Mouse (Mus musculus) hindbrain, embryonic 13.5 days (tissue): ENCODE measurements at regions not wholly inside any gene's neighbourhood (a gene's known extent, or its start where the extent isn't known, plus 50 kb on each side); places are given as distances from the start of the nearest gene placed in this dataset.

ENCODE experiments used
- ATAC-seq: fragments of 200-750 bp; cut with Nextera tagmentation; 2 replicates; pipeline ENCODE4 v1.8.0; 2017; ENCODE audit warnings: moderate TSS enrichment; ENCODE audit not compliant: low FRiP score
- H3K27ac ChIP-seq: fragments of 300-500 bp; sonication (generic); 2 replicates; pipeline ENCODE4 v1.5.1; 2015; ENCODE audit warnings: inconsistent platforms, mild to moderate bottlenecking, moderate library complexity
- H3K27me3 ChIP-seq: fragments of 300-500 bp; sonication (generic); 2 replicates; pipeline ENCODE4 v1.6.1; 2015; ENCODE audit warnings: mild to moderate bottlenecking, inconsistent platforms
- H3K36me3 ChIP-seq: fragments of 300-500 bp; sonication (generic); 2 replicates; pipeline ENCODE4 v1.6.1; 2015; ENCODE audit warnings: mild to moderate bottlenecking, inconsistent platforms
- H3K4me1 ChIP-seq: fragments of 300-500 bp; sonication (generic); replicated peaks from 2 replicates; pipeline ENCODE4 v1.6.1; 2015; ENCODE audit warnings: inconsistent platforms
- H3K4me2 ChIP-seq: fragments of 300-500 bp; sonication (generic); 2 replicates; pipeline ENCODE4 v1.6.1; 2015; ENCODE audit warnings: inconsistent platforms, mild to moderate bottlenecking, moderate library complexity
- H3K4me3 ChIP-seq: fragments of 300-500 bp; sonication (generic); 2 replicates; pipeline ENCODE4 v1.5.1; 2015; ENCODE audit warnings: mild to moderate bottlenecking, inconsistent platforms
- H3K9ac ChIP-seq: fragments of 300-500 bp; sonication (generic); 2 replicates; pipeline ENCODE4 v1.6.1; 2015; ENCODE audit warnings: mild to moderate bottlenecking, inconsistent platforms
- H3K9me3 ChIP-seq: fragments of 300-500 bp; sonication (generic); 2 replicates; pipeline ENCODE4 v1.6.1; 2016; ENCODE audit warnings: inconsistent platforms
- WGBS: fragments of 180-500 bp; shearing (Covaris S2); methylation state at CpG from one replicate; pipeline ENCODE4 v1.1.7; 2015; 5-methylcytosine and 5-hydroxymethylcytosine counted together

DNA sequence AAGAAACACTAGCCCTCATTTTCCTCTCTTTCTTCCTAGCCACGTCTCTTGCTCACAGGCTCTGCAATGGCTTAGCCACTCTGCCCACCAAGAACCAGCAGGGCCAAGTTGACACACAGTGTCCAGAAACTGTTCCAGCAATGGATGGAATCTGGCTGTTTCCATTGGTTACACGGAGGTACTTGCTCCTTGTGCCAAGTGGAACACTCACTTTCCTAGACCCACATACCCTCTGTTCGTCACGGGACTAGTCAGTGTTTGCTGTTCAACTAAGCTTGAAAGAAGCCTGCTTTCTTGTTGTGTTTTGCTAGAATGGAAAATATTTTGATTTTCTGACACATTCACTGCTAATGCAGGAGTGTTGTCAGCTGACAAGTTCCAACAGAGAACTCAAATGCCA, 575.7 kb upstream of the Gulo start:
- no peak overlapping the region for H3K4me3 ChIP-seq
- H3K9ac ChIP-seq: no peak overlapping the region
- no peaks in the 10 kb centered on the region for H3K4me1 ChIP-seq
- no peaks in the 10 kb centered on the region for H3K36me3 ChIP-seq
- no peaks in the 10 kb centered on the region for H3K9me3 ChIP-seq
- no peaks in the 10 kb centered on the region for H3K27me3 ChIP-seq
- ATAC-seq: no peak
- H3K27ac ChIP-seq: no peak overlapping the region
- WGBS: 84% methylated on average over 4 of the region's 4 CpGs
- no peak overlapping the region for H3K4me2 ChIP-seq

DNA sequence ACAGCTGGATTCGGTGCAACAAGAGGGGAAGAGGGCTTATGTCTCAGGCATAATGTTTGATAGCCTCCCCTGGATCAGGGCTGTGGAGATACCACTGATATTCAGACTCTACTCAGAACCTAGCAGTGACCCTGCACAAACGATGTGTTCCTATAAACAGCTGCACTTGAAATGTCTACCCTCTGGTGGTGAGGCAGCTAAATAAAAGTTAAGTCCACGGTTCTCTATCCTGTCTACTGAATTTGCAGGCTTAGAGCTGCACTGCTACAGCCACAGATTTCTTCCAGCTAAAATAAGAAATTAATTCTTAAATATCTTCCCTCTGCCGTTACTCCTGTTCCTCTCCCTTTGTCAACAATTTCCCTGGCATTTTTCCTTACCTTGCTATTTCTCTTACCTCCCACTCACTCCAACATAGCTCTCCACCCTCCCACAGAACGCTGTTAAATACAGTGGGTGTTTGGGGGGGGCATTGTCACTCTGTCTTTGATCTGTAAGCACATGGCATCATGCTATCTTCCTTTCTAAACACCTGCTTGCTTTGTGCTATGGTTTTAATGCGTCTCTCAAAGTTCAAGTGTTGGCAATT, 571.0 kb upstream of the Gulo start:
- H3K27ac ChIP-seq: no peak overlapping the region
- H3K9me3 ChIP-seq: no peaks in the 10 kb centered on the region
- no peak overlapping the region for H3K4me2 ChIP-seq
- no peak overlapping the region for H3K9ac ChIP-seq
- no peaks in the 10 kb centered on the region for H3K27me3 ChIP-seq
- H3K4me3 ChIP-seq: no peak overlapping the region
- 79% methylated on average over 6 of the region's 6 CpGs for WGBS
- ATAC-seq: no peak
- H3K36me3 ChIP-seq: no peaks in the 10 kb centered on the region
- H3K4me1 ChIP-seq: no peaks in the 10 kb centered on the region

DNA sequence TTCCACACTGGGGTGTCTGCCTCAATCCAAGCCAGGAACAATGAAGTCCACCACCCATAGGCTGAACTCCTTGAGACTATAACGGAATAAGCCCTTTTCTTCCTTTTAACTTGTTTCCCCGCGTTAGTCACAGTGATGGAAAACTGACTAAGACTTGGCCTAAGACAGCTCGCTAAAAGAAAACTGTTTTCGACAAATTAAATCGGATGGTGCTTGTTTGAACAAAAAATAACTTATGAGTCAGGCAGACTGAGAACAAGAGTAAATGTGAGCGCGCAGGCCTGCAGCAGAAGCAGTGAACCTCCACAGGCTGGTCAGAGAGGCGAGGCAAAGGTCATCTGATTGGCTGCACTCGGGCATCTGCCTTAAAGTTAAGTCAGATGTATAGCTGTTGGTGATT, 557.6 kb upstream of the Gulo start:
- H3K27me3 ChIP-seq: no peaks in the 10 kb centered on the region
- H3K9ac ChIP-seq: no peak overlapping the region
- no peak overlapping the region for H3K4me2 ChIP-seq
- no peak overlapping the region for H3K27ac ChIP-seq
- 81% methylated on average over 10 of the region's 10 CpGs for WGBS
- H3K4me1 ChIP-seq: no peaks in the 10 kb centered on the region
- H3K4me3 ChIP-seq: no peak overlapping the region
- no peaks in the 10 kb centered on the region for H3K36me3 ChIP-seq
- no peaks in the 10 kb centered on the region for H3K9me3 ChIP-seq
- no peak for ATAC-seq

DNA sequence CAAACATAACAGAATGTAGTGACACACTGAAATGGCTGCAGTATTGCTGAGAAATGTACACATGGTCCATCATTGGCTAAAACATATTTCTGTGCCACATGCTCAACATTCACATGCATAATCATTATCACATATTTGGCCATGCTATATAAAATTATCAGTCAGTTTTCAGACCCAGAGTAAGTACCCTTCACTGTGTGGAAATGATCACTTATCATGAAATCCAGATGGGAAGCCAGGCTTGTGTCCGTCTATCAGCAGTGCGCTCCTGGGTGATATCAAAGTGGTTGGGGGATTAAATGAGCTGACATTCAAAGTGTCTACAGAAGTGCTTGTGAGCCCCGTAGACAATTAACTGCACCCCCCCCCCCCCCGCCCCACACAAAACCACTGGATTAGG, 553.7 kb upstream of the Gulo start:
- 76% methylated on average over 4 of the region's 4 CpGs for WGBS
- no peak overlapping the region for H3K27ac ChIP-seq
- no peak for ATAC-seq

DNA sequence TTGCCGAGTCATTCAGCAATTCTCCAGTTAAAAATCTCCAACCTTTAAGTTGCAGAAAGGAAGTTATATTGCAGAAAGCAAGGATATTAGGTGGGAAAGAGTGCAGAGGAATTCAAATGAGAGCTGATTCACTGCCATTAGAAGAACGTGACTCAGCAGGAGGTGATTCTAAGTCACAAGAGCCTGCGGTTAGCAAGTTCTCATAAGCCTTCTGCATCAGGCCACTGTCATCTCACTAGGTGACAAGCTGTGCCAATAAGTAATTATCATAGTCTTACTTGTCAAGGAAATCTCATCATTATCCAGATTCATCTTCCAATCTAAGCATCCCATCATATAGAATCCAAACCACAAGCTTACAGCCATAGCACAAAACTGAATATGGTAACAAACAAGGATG, 552.7 kb upstream of the Gulo start:
- ATAC-seq: no peak
- H3K27me3 ChIP-seq: no peaks in the 10 kb centered on the region
- 65% methylated on average over 3 of the region's 3 CpGs for WGBS
- H3K4me2 ChIP-seq: no peak overlapping the region
- no peaks in the 10 kb centered on the region for H3K4me1 ChIP-seq
- no peak overlapping the region for H3K4me3 ChIP-seq
- H3K9me3 ChIP-seq: no peaks in the 10 kb centered on the region
- H3K36me3 ChIP-seq: no peaks in the 10 kb centered on the region
- no peak overlapping the region; the same call in 1 of the 2 replicates for H3K27ac ChIP-seq
- no peak overlapping the region for H3K9ac ChIP-seq

More for the DNA sequence above, 553.7 kb upstream of the Gulo start:
- no peaks in the 10 kb centered on the region for H3K9me3 ChIP-seq
- no peak overlapping the region for H3K4me3 ChIP-seq
- H3K4me2 ChIP-seq: no peak overlapping the region
- no peaks in the 10 kb centered on the region for H3K4me1 ChIP-seq
- no peaks in the 10 kb centered on the region for H3K36me3 ChIP-seq
- no peaks in the 10 kb centered on the region for H3K27me3 ChIP-seq
- H3K9ac ChIP-seq: no peak overlapping the region

DNA sequence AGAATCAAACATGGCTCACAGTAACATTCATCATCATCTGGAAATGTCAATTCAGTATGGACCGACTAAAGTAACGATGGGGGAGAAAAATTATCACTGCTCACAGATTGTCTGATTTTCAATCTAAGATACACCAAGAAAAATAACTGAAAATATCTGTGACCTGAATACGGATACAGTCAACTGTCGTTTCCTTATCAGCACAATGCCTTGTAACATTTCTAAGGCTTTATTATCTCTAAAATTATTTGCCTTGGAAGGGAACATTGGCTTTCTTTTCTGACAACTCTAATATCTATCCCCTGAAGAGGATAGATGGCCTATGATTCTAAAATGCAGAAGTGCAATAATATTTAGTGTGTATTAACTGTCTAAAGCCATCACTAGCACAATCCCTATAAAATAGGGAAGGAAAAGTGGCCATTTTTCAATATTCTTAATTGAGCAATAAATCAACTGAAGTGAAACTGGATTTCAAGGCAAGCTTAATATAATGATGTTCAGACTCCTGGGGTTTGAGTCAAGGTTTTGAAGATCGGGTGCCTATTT, 552.1 kb upstream of the Gulo start:
- ATAC-seq: no peak
- Histone ChIP-seq H3K9me3 (no peaks in the 10 kb centered on the region), H3K4me2 (no peak overlapping the region), H3K36me3 (no peaks in the 10 kb centered on the region), H3K27me3 (no peaks in the 10 kb centered on the region), H3K27ac (no peak overlapping the region), H3K4me1 (no peaks in the 10 kb centered on the region), H3K9ac (no peak overlapping the region), H3K4me3 (no peak overlapping the region)
- WGBS: 76% methylated on average over 5 of the region's 5 CpGs

DNA sequence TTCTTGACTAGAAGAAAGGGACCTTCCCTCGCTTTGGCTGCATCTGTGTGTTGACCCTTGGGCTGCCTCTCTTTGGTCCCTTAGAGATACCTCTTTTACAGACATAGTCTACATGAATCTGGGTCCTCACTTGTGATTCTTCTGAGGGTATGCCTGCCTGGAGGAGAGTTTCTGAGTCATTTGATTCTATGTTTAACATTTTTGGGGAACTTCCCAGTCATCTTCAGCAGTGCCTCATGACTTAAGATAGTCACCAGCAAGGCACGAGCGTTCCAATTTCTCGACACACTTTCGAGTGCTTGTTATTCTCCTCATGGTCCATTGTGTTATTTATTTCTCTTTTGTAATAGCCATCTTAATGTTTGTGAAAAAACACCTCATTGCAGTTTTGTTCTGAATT, 549.4 kb upstream of the Gulo start:
- H3K4me1 ChIP-seq: no peaks in the 10 kb centered on the region
- H3K4me3 ChIP-seq: no peak overlapping the region
- H3K27me3 ChIP-seq: no peaks in the 10 kb centered on the region
- WGBS: 91% methylated on average over 5 of the region's 5 CpGs
- no peaks in the 10 kb centered on the region for H3K9me3 ChIP-seq
- no peak overlapping the region for H3K4me2 ChIP-seq
- H3K36me3 ChIP-seq: no peaks in the 10 kb centered on the region
- no peak for ATAC-seq
- no peak overlapping the region for H3K27ac ChIP-seq
- H3K9ac ChIP-seq: no peak overlapping the region

DNA sequence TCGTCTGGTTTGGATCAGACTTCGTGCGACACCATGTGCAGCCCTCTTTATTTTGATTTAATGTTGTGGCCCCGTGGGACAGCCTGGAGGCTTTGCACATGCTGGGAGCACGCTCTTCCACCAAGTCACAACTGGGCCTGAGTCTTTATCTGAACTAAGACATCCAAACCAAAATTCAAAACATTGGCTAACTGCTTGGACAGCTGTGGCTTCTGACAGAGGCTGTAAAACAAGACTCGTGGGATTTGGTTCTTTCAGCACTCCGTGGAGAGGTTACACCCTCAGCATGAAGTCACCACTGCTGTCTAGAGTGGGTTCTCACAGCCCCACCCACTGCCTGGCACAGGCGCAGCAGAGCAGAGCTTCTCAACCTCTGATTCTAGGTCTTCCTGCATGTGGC, 548.6 kb upstream of the Gulo start:
- Histone ChIP-seq H3K4me3 (no peak overlapping the region), H3K4me2 (no peak overlapping the region), H3K27ac (no peak overlapping the region), H3K9ac (no peak overlapping the region), H3K36me3 (no peaks in the 10 kb centered on the region), H3K9me3 (no peaks in the 10 kb centered on the region), H3K4me1 (no peaks in the 10 kb centered on the region), H3K27me3 (no peaks in the 10 kb centered on the region)
- WGBS: 76% methylated on average over 8 of the region's 8 CpGs
- ATAC-seq: no peak

DNA sequence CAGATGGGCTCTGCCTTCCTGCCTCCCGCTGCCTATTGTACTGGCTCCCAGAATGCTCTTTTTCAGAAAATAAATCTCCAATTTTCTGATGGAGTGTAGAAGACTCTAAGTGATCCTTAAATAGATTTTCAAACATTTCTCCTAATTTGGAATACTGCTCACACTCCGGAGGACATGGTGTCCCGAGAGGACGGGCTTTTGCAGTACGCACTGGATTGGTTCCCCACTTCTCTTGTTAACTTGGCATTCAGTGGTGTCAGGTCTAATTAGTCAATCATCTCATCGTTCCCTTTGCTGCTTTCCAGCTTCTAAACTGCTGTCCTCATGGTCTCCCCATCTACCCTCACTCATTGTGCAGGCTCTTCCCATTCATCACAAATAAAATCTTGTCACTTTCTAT, 529.5 kb upstream of the Gulo start:
- no peaks in the 10 kb centered on the region for H3K4me1 ChIP-seq
- H3K27ac ChIP-seq: no peak overlapping the region
- no peak overlapping the region for H3K4me2 ChIP-seq
- H3K27me3 ChIP-seq: no peaks in the 10 kb centered on the region
- 80% methylated on average over 6 of the region's 6 CpGs for WGBS
- H3K9me3 ChIP-seq: no peaks in the 10 kb centered on the region
- ATAC-seq: no peak
- no peaks in the 10 kb centered on the region for H3K36me3 ChIP-seq
- H3K4me3 ChIP-seq: no peak overlapping the region
- no peak overlapping the region for H3K9ac ChIP-seq

DNA sequence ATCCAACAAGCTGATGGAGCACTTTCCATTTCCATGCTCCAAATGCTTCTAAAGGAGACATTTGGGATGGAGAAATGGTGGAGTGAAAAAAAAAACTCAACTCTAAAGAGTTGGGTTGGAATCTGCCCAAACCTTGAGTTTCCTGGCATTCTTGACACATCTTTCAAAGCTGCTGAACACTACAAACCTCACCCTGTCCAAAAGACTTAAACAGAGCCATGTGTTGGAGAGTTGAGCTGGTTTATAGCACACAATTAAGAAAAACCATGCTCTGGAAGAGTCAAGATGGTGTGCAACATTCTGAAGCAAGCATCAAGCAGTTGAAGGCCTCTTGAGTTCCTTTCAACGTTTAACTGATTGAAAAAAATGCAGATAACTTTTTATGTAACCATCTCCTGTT, 525.7 kb upstream of the Gulo start:
- Histone ChIP-seq H3K4me2 (no peak overlapping the region), H3K27me3 (no peaks in the 10 kb centered on the region), H3K27ac (no peak overlapping the region), H3K9me3 (no peaks in the 10 kb centered on the region), H3K36me3 (no peaks in the 10 kb centered on the region), H3K4me3 (no peak overlapping the region), H3K4me1 (no peaks in the 10 kb centered on the region), H3K9ac (no peak overlapping the region)
- 44% methylated on average over 1 of the region's 1 CpGs for WGBS
- ATAC-seq: no peak

DNA sequence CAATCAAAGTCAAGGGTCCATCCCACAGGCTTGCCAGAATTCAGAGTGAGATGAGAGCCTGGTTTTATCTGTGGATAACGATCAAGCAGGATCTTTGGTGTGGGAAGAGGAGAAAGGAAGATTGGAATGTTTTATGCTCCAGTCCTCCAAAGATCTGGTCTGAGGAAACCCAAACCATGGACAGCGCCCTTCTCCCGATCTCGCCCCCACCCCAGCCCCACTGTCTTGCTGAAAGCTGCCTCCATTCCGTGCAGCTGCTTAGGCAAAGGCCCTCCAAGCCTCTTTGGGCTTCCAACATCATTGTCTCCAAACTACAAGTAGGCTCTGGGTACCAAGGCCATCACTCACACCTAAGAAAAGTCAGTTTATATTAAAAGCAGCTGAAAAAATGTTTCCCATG, 519.1 kb upstream of the Gulo start:
- 56% methylated on average over 5 of the region's 5 CpGs for WGBS
- H3K27me3 ChIP-seq: no peaks in the 10 kb centered on the region
- no peaks in the 10 kb centered on the region for H3K9me3 ChIP-seq
- no peak overlapping the region for H3K4me3 ChIP-seq
- no peaks in the 10 kb centered on the region for H3K36me3 ChIP-seq
- ATAC-seq: no peak
- no peak overlapping the region for H3K27ac ChIP-seq
- H3K4me2 ChIP-seq: no peak overlapping the region
- peaks cover under 1% of the 10 kb centered on the region; the same call in 1 of the 2 replicates for H3K4me1 ChIP-seq
- no peak overlapping the region for H3K9ac ChIP-seq

DNA sequence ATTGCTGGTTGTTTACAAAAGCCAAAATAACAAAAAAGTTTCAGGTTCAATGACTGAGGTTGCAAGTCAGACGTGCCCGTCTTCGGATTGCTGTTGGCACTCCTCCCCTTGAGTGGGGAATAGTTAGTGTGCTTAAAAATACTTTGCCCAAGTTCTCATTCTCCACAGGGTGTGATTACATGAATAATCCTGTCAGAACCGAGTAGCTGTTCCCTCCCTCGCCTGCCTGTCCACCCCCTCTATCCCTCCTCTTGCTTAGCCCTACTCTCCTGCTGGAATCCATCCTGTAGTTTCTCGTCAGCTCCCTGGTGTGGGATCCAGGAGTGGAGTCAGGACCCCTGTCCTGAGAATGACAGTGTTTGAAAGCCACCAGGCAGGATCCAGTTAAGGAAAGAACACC, 518.1 kb upstream of the Gulo start:
- H3K9ac ChIP-seq: no peak overlapping the region
- no peak overlapping the region for H3K4me2 ChIP-seq
- H3K4me3 ChIP-seq: no peak overlapping the region
- peaks cover 11% of the 10 kb centered on the region for H3K4me1 ChIP-seq
- H3K36me3 ChIP-seq: no peaks in the 10 kb centered on the region
- H3K27ac ChIP-seq: no peak overlapping the region
- no peaks in the 10 kb centered on the region for H3K9me3 ChIP-seq
- WGBS: 77% methylated on average over 6 of the region's 6 CpGs
- no peak for ATAC-seq
- H3K27me3 ChIP-seq: no peaks in the 10 kb centered on the region

DNA sequence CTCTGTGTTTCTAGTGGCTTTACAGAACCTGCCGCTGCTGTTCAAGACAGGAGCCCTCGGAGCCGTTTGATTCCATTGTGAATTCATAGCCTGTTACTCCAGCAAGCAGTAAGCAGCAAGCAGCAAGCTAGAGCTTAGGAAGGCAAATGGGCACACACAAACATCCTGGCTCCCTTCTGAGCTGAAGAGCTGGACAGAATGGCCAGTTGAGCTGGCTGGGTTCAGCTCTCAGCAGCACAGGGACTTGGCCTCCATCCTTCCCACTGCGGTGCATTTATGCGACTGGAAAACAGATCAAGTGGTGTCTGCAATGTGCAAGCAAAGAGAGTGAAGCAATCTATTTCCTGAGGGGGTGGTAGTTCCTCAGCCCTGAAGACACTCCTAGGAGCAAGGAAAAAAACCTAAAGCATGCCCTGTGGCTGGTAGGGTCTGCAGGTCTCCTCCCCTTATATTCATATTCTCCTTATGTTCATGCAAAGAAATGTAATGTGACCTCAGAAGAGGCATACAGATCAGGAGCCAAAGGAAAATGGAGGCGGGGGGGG, 513.9 kb upstream of the Gulo start:
- Histone ChIP-seq H3K9me3 (no peaks in the 10 kb centered on the region), H3K4me2 (no peak overlapping the region), H3K4me1 (peaks cover 15% of the 10 kb centered on the region), H3K27me3 (no peaks in the 10 kb centered on the region), H3K9ac (no peak overlapping the region), H3K36me3 (no peaks in the 10 kb centered on the region), H3K4me3 (no peak overlapping the region), H3K27ac (peak overlapping the region; percentile 77)
- 57% methylated on average over 6 of the region's 6 CpGs for WGBS
- ATAC-seq: no peak
